Mouse (Mus musculus): Measurements from ENCODE around the gene C2cd2l. TPM values are rescaled to one million over a fixed set of nuclear protein-coding genes. Genes with fewer than 3 reads are reported as not detected.
A peak's percentile ranks its signal among the peaks of the same experiment; 100 is the strongest.

Gene C2cd2l
- polyA plus RNA-seq, 1 experiment from 2014 or later, result 29.3 TPM

GRCm38 (mm10) chr9:44283183-44283582, 36.9 kb downstream of the C2cd2l start:
- Histone ChIP-seq H3K27me3 (no peaks in the 10 kb centered on the region), H3K4me2 (no peak overlapping the region), H3K9ac (no peak overlapping the region), H3K36me3 (peaks cover 35% of the 10 kb centered on the region), H3K9me3 (no peaks in the 10 kb centered on the region), H3K4me3 (no peak overlapping the region), H3K4me1 (replicated peaks) (peaks cover 16% of the 10 kb centered on the region), H3K27ac (replicated peaks) (no peak overlapping the region)
- WGBS, result 72% methylated on average over 5 of the region's 5 CpGs
- ATAC-seq (ENCODE audit: low FRiP score, low read depth), result no peak

- Histone ChIP-seq H3K36me3 (peaks cover 8% of the 10 kb centered on the region; the same call in 1 of the 2 replicates), H3K9ac (no peak overlapping the region), H3K4me1 (replicated peaks) (peaks cover 23% of the 10 kb centered on the region), H3K4me3 (no peak overlapping the region), H3K27ac (replicated peaks) (no peak overlapping the region), H3K4me2 (no peak overlapping the region), H3K27me3 (no peaks in the 10 kb centered on the region), H3K9me3 (no peaks in the 10 kb centered on the region)
- WGBS, result 80% methylated on average over 4 of the region's 4 CpGs
- ATAC-seq (ENCODE audit: low FRiP score, low read depth), result no peak
Observed at GRCm38 (mm10) chr9:44269973-44270372, 50.1 kb downstream of the C2cd2l start.

DNA sequence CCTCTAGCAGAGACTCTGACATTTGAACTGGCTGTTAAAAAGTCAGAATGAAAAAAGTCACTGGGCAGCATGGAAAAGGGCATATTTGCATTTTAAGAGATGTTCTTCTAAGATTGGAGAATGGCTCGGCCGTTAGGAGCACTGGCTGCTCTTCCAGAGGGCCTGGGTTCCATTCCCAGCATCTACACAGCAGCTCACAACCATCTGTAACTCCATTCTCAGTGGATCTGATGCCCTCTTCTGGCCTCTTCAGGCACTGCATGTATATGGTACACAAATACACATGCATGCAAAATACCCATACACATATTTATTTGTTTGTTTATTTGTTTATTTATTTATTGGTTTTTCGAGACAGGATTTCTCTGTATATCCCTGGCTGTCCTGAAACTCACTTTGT, 51.0 kb downstream of the C2cd2l start:
- H3K27ac ChIP-seq (replicated peaks), result no peak overlapping the region
- H3K4me3 ChIP-seq, result no peak overlapping the region
- WGBS, result 89% methylated on average over 3 of the region's 3 CpGs
- no peak overlapping the region for H3K9ac ChIP-seq
- H3K4me1 ChIP-seq (replicated peaks), result peaks cover 28% of the 10 kb centered on the region
- no peaks in the 10 kb centered on the region for H3K36me3 ChIP-seq
- no peaks in the 10 kb centered on the region for H3K9me3 ChIP-seq
- ATAC-seq (ENCODE audit: low FRiP score, low read depth), result no peak
- H3K4me2 ChIP-seq, result no peak overlapping the region
- H3K27me3 ChIP-seq, result no peaks in the 10 kb centered on the region

- peaks cover 28% of the 10 kb centered on the region for H3K4me1 ChIP-seq (replicated peaks)
- H3K9me3 ChIP-seq, result no peaks in the 10 kb centered on the region
- H3K27ac ChIP-seq (replicated peaks), result peak within 1 kb of the TSS; percentile 52
- H3K27me3 ChIP-seq, result no peaks in the 10 kb centered on the region
- H3K4me3 ChIP-seq, result peak within 1 kb of the TSS; percentile 36
- H3K4me2 ChIP-seq, result peak within 1 kb of the TSS; percentile 58
- peak within 1 kb of the TSS; percentile 43 for H3K9ac ChIP-seq
- WGBS, result 82% methylated on average over 6 of the region's 6 CpGs
- 0 out of 2 replicates have a peak, but pooled peaks have one; percentile 9 for ATAC-seq (ENCODE audit: low FRiP score, low read depth)
- H3K36me3 ChIP-seq, result no peaks in the 10 kb centered on the region
Observed at GRCm38 (mm10) chr9:44268432-44268831, 51.7 kb downstream of the C2cd2l start, which contains the start of gene Nlrx1. Gene Nlrx1 (minus strand): TSS chr9:44268599.

DNA sequence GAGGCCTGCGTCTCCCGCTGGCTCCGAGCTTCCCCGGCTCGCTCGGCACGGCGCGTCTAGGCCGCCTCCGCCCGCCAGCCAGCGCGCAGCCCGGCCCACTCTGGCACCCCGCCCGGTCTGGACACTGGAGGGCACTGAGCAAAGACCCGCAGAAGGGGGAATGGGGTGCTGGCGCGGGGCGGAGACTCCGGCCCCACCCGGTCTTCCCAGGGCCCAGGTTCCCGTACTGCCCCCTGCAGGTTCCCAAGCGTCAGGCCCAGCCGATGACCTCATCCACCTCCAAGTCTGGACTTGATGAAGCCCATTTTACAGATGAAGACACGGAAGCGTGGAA, 52.1 kb downstream of the C2cd2l start:
- Histone ChIP-seq H3K9me3 (no peaks in the 10 kb centered on the region), H3K27me3 (no peaks in the 10 kb centered on the region), H3K36me3 (no peaks in the 10 kb centered on the region), H3K4me1 (replicated peaks) (peaks cover 28% of the 10 kb centered on the region), H3K4me3 (peak overlapping the region; percentile 36), H3K27ac (replicated peaks) (peak overlapping the region; percentile 52; the same call in 1 of the 2 replicates), H3K4me2 (peak overlapping the region; percentile 58), H3K9ac (peak overlapping the region; percentile 43)
- peak; percentile 84 for ATAC-seq (ENCODE audit: low FRiP score, low read depth)
- WGBS, result 4% methylated on average over 28 of the region's 28 CpGs

DNA sequence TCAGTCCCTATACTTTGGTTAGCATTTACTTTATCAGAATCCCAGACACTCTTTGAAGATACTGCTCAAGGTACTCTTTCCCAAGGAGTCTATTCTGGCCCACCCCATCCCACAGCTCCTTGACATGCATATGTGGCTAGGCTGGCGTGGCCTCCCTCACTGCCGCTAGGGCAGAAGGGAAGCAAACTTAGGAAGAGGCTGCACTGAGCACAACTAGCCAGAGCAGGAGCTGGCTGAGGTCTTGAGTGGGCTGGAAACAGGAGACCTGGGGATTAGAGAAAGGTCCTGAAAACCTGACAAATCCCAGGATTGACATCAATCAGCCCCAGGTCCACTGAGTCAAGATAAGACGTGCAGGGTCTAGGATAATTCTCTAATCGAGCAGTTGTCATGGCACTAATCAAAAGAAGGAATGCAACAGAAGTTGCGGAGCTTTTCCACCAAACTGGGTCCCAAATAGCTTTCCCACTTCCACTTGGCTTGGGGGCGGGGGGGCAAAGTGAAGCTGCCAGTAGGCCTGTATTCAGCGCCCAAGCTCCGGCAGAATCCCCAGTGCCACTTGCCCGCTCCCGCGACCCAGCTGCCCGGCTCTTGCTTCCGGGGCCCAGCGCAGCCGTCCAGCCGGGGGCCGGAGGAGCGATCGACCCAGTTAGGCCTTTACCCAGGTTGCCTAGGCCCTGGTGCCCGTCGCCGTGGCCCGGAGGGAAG, 52.6 kb downstream of the C2cd2l start:
- Histone ChIP-seq H3K27me3 (no peaks in the 10 kb centered on the region), H3K4me2 (peak overlapping the region; percentile 58), H3K9ac (peak overlapping the region; percentile 43), H3K27ac (replicated peaks) (peak overlapping the region; percentile 52), H3K4me3 (peak overlapping the region; percentile 36), H3K9me3 (no peaks in the 10 kb centered on the region), H3K4me1 (replicated peaks) (peaks cover 28% of the 10 kb centered on the region), H3K36me3 (no peaks in the 10 kb centered on the region)
- no peak; the same call in 1 of the 2 replicates for ATAC-seq (ENCODE audit: low FRiP score, low read depth)
- 6% methylated on average over 23 of the region's 23 CpGs for WGBS

DNA sequence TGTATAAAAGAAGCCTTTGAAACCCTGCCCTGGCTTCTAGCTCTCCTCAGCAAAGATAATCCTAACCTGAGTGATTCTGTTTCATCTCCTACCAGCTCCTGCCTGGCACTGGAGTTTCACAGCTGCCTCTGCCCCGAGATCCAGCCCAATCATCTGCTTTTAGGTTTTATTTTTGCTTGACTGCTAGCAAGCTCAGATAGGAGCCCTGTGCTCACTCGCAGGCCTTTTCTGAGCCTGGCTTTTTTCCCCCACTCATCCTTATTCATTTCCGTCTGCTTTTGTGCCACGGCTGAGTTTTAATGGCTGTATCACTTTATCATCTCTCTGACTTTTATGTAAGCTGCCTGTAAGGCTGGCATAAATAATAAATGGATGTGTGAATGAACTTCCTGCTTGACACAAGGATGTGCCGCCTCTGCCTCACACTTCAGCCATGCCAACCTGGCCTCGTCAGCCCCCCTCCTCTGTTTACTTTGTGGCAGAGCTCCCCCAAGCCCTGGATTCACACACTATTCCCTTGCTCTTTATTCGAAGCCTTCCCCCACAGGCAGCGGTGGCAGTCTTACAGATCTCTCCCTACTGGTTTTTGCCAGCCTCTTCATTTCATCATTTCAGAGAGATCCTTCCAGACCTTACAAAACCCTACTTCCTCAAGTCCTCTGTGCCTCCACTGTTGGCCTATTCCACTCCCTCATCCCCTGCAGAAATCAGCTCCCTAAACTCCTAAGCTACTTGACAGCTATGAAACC, 53.4 kb downstream of the C2cd2l start:
- H3K27me3 ChIP-seq, result no peaks in the 10 kb centered on the region
- H3K4me1 ChIP-seq (replicated peaks), result peaks cover 28% of the 10 kb centered on the region
- H3K9me3 ChIP-seq, result no peaks in the 10 kb centered on the region
- no peak for ATAC-seq (ENCODE audit: low FRiP score, low read depth)
- H3K4me3 ChIP-seq, result no peak overlapping the region
- H3K36me3 ChIP-seq, result no peaks in the 10 kb centered on the region
- 0 out of 2 replicates have a peak overlapping the region, but pooled peaks have one; percentile 58 for H3K4me2 ChIP-seq
- H3K27ac ChIP-seq (replicated peaks), result peak overlapping the region; percentile 52
- 55% methylated on average over 8 of the region's 8 CpGs for WGBS
- H3K9ac ChIP-seq, result no peak overlapping the region

GRCm38 (mm10) chr9:44261388-44261787, 58.7 kb downstream of the C2cd2l start:
- Histone ChIP-seq H3K4me3 (no peak overlapping the region), H3K27me3 (no peaks in the 10 kb centered on the region), H3K4me1 (replicated peaks) (peaks cover 9% of the 10 kb centered on the region; the same call in 1 of the 2 replicates), H3K27ac (replicated peaks) (no peak overlapping the region), H3K4me2 (no peak overlapping the region), H3K9ac (no peak overlapping the region), H3K36me3 (no peaks in the 10 kb centered on the region), H3K9me3 (no peaks in the 10 kb centered on the region)
- ATAC-seq (ENCODE audit: low FRiP score, low read depth), result no peak
- 88% methylated on average over 14 of the region's 14 CpGs for WGBS

Small RNAs within 50 kb of the gene (microRNA-seq; reads per million reads assigned to microRNA genes)
- not detected for gene Gm44335

Other genes with a start within 250 kb of the C2cd2l start
- 0.13 and 0.35 TPM in 2 replicates for gene Mfrp, start 218.6 kb downstream of the C2cd2l start, polyA plus RNA-seq (2015; fragmentation: Nextera tagmentation; extraction: Ambion mirVana)
- 6.6 and 8.7 TPM in 2 replicates for gene C1qtnf5, start 213.0 kb downstream of the C2cd2l start, polyA plus RNA-seq (2015; fragmentation: Nextera tagmentation; extraction: Ambion mirVana)
- gene Gm49380, start 206.8 kb downstream of the C2cd2l start, polyA plus RNA-seq (2015; fragmentation: Nextera tagmentation; extraction: Ambion mirVana), result 0.13 TPM in 1 of 2 replicates, not detected in the other
- gene Rnf26, start 206.8 kb downstream of the C2cd2l start, polyA plus RNA-seq (2015; fragmentation: Nextera tagmentation; extraction: Ambion mirVana), result 33.9 and 37.4 TPM in 2 replicates
- gene Mcam, start 185.8 kb downstream of the C2cd2l start, polyA plus RNA-seq (2015; fragmentation: Nextera tagmentation; extraction: Ambion mirVana), result 11.3 and 13.7 TPM in 2 replicates
- 20.3 and 22.5 TPM in 2 replicates for gene Cbl, start 86.2 kb downstream of the C2cd2l start, polyA plus RNA-seq (2015; fragmentation: Nextera tagmentation; extraction: Ambion mirVana)
- not detected in 2 replicates for gene Ccdc153, start 79.6 kb downstream of the C2cd2l start, polyA plus RNA-seq (2015; fragmentation: Nextera tagmentation; extraction: Ambion mirVana)
- 0.39 and 0.87 TPM in 2 replicates for gene Pdzd3, start 68.8 kb downstream of the C2cd2l start, polyA plus RNA-seq (2015; fragmentation: Nextera tagmentation; extraction: Ambion mirVana)
- gene Nlrx1, start 51.7 kb downstream of the C2cd2l start, polyA plus RNA-seq (2015; fragmentation: Nextera tagmentation; extraction: Ambion mirVana), result 4.1 and 5.9 TPM in 2 replicates
- gene Abcg4, start 31.7 kb downstream of the C2cd2l start, polyA plus RNA-seq (2015; fragmentation: Nextera tagmentation; extraction: Ambion mirVana), result 28.7 and 32.1 TPM in 2 replicates
- gene Hinfp, start 14.6 kb downstream of the C2cd2l start, polyA plus RNA-seq (2015; fragmentation: Nextera tagmentation; extraction: Ambion mirVana), result 25.7 and 28.8 TPM in 2 replicates
- gene Dpagt1, start 5.7 kb upstream of the C2cd2l start, polyA plus RNA-seq (2015; fragmentation: Nextera tagmentation; extraction: Ambion mirVana), result 37.5 and 38.7 TPM in 2 replicates
- 133 and 149 TPM in 2 replicates for gene H2afx, start 14.4 kb upstream of the C2cd2l start, polyA plus RNA-seq (2015; fragmentation: Nextera tagmentation; extraction: Ambion mirVana)
- gene Hmbs, start 23.9 kb upstream of the C2cd2l start, polyA plus RNA-seq (2015; fragmentation: Nextera tagmentation; extraction: Ambion mirVana), result 64.8 and 64.9 TPM in 2 replicates
- 40.3 and 45.0 TPM in 2 replicates for gene Vps11, start 41.4 kb upstream of the C2cd2l start, polyA plus RNA-seq (2015; fragmentation: Nextera tagmentation; extraction: Ambion mirVana)
- 27.4 and 27.6 TPM in 2 replicates for gene Hyou1, start 59.2 kb upstream of the C2cd2l start, polyA plus RNA-seq (2015; fragmentation: Nextera tagmentation; extraction: Ambion mirVana)
- gene Slc37a4, start 76.6 kb upstream of the C2cd2l start, polyA plus RNA-seq (2015; fragmentation: Nextera tagmentation; extraction: Ambion mirVana), result 50.2 and 56.3 TPM in 2 replicates
- 1,001 and 1,147 TPM in 2 replicates for gene Rps25, start 86.9 kb upstream of the C2cd2l start, polyA plus RNA-seq (2015; fragmentation: Nextera tagmentation; extraction: Ambion mirVana)
- gene Trappc4, start 87.3 kb upstream of the C2cd2l start, polyA plus RNA-seq (2015; fragmentation: Nextera tagmentation; extraction: Ambion mirVana), result 287 and 295 TPM in 2 replicates
- 32.0 and 34.9 TPM in 2 replicates for gene Ccdc84, start 98.3 kb upstream of the C2cd2l start, polyA plus RNA-seq (2015; fragmentation: Nextera tagmentation; extraction: Ambion mirVana)
- not detected in 2 replicates for gene Foxr1, start 120.9 kb upstream of the C2cd2l start, polyA plus RNA-seq (2015; fragmentation: Nextera tagmentation; extraction: Ambion mirVana)
- gene Upk2, start 134.7 kb upstream of the C2cd2l start, polyA plus RNA-seq (2015; fragmentation: Nextera tagmentation; extraction: Ambion mirVana), result not detected in 2 replicates
- gene Bcl9l, start 162.5 kb upstream of the C2cd2l start, polyA plus RNA-seq (2015; fragmentation: Nextera tagmentation; extraction: Ambion mirVana), result 10.7 and 11.9 TPM in 2 replicates
- gene Cxcr5, start 241.6 kb upstream of the C2cd2l start, polyA plus RNA-seq (2015; fragmentation: Nextera tagmentation; extraction: Ambion mirVana), result 0.09 TPM in 1 of 2 replicates, not detected in the other